Mouse (Mus musculus) frontal cortex, postnatal 36 days (tissue): ENCODE measurements around the gene St6galnac6.

ENCODE experiments used
- DNase-seq, 2 experiments: peaks; one replicate each; pipeline ENCODE4 v3.0.0; 2022; ENCODE audit warnings: low spot score in 2 of 2

Gene St6galnac6

DNA sequence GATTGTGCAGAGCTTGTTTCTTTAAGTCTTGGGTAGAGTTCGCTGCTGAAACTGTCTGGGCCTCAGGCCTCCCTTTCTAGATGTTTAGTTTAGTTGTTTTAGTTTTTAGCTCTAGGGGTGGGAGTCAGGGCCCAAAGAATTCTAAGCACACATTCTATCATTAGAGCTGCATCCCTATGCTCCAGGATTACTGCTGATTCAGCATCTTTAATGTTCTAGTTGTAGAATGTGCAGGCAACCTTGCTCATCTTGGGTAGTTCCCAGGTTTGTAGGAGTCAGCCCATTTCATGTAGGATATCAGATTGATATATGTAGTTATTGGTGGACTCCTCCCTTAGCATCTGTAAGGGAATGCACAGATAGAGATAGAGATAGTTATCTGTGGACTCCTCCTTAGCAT is 17.6 kb downstream of the St6galnac6 start:
- DNase-seq: no peak

GRCm38 (mm10) chr2:32617601-32618000 is 18.1 kb downstream of the St6galnac6 start:
- DNase-seq: no peak

DNA sequence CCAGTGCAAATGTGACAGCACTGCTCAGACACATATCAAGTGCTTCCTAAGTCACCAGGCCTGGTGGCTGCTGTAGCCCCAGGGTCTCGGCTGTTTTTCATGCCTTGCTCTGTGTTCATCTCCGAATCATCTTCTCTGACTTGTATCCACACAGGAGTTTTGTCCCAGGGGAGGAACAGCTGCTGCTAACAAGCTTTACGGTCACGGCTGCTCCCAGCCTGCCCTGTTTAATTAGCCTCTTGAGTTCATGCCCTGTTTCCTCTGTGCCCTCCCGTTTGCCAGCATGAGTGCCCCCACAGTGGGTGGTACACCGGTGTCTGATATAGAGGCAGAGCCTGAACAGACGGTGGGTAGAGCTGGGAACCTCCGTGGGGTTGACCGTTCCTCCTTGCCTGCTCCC is 18.5 kb downstream of the St6galnac6 start:
- no peak for DNase-seq

GRCm38 (mm10) chr2:32620682-32621516 is 21.4 kb downstream of the St6galnac6 start:
- no peak for DNase-seq

GRCm38 (mm10) chr2:32621517-32621859 is 22.0 kb downstream of the St6galnac6 start, which contains the start of gene Ak1:
Gene Ak1 (plus strand): TSS chr2:32621758.
- no peak for DNase-seq

DNA sequence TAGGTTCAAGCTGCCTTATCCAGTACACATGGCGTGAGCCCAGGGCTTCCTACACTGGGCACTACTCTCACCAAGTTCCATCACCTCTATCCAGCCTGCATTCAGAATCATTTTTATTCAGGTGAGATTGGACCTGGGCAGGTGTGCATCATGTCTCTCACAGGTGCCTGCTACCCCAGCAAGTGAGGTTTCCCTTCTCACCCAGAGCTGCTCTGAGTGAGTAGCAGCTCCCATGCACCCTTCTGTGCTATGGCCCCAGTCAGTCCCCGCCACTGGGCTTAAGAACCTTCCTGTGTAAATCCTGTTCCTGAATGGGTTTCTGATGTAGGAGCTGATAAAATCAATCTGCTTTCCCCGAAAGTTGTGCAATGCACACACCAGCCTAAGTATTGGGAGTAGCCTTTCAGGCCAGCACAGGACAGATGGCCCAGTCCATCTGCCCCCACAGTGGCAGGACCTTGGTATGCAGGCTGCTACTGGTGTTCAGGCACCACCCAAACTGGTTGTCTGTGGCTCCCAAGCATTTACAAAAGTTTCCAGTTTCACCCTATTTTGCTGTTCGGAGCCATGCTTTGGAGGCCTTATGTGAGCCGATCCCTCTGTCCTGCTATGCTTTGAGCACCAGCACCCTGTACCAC is 24.7 kb downstream of the St6galnac6 start:
- no peak for DNase-seq

- DNase-seq: peak; percentile 92
These were observed 25.8 kb downstream of the St6galnac6 start for GRCm38 (mm10) chr2:32625212-32625872.

- DNase-seq: peak; percentile 73 to 77
These were observed 26.6 kb downstream of the St6galnac6 start for GRCm38 (mm10) chr2:32625873-32626694.

GRCm38 (mm10) chr2:32627266-32628043 is 27.9 kb downstream of the St6galnac6 start:
- DNase-seq: peak in 1 of 2 experiments; percentile 28

GRCm38 (mm10) chr2:32628044-32628550 is 28.6 kb downstream of the St6galnac6 start:
- DNase-seq: no peak

DNA sequence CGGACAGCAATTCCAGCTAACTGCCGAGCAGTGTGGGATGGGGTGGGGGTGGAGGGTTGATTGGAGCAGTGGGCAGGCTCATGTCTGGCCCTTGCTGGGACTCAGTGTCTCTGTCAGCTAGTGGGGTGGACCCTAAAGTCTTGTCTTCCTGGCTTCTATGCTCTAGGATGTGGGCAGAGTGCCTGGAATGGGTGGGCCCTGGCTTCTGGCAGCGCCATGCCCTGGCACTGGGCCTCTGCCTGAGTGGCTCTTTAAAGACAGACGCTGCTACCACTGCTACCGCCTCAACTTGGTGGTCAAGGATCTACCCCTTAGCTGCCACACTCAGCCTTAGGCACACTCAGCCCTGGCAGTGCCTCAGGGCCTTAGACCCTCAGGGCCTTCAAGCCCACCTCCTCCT is 29.2 kb downstream of the St6galnac6 start:
- peak; percentile 70 to 78 for DNase-seq

- DNase-seq: peak; percentile 51 to 53
These were observed 29.9 kb downstream of the St6galnac6 start for GRCm38 (mm10) chr2:32629276-32629976.

DNA sequence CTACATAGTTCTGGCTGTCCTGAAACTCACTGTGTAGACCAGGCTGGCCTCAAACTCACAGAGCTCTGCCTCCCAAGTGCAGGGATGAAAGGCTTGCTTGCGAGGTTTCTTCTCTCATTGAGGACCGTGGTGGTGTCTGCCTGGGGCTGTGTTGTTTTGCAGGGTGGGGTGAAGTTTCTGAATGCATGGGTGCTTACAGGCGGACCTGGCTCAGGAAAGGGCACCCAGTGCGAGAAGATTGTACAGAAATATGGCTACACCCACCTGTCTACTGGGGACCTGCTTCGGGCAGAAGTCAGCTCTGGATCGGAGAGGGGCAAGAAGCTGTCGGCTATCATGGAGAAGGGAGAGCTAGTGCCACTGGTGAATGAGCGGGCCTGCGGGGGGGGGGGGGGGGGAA is 30.5 kb downstream of the St6galnac6 start:
- DNase-seq: no peak

DNA sequence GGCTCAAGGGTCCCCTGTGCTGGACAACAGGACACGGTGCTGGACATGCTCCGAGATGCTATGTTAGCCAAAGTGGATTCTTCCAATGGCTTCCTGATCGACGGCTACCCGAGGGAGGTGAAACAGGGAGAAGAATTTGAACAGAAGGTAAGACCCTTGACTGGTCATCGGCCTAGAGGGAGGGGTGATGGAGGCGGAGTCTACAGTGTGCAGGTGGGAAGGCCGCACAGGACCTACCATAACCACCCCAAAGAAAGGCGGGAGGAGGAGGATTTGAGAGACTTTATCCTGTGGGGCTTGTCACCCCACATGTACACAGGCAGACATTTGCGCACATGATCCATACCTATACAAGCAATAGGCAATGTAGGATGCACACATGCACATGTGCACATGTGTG is 31.5 kb downstream of the St6galnac6 start:
- no peak for DNase-seq

DNA sequence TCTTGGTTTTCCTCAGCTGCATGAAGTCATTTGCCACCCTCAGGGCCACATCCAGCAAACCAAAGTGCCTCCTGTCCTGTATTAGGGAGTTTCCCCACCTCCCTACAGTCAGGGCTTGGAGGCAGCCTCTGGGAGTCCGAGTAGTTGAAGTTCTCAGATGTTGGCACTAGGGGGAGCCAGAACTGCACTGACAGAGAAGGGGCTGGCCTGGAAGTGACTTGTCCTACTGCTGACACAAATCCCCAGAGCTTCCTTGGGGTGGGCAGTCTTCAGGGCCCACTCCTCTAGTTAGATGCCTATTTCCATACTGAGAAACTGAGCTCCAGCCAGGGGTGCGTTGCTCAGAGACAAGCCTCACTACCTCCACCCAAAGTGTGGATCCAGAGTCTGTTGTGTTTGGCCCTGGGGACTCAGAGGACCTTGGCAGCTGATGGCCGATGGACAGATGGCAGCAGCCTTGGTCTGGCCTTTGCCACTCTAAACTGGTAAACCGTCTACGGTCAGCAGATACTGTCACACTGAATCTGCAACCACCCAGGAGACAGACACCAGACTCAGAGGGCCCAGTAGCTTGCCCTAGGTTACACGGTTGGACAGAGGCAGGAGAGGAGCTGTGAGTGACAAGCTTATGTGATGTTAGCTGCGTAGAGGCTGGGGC is 32.4 kb downstream of the St6galnac6 start:
- DNase-seq: peak; percentile 73 to 74

DNA sequence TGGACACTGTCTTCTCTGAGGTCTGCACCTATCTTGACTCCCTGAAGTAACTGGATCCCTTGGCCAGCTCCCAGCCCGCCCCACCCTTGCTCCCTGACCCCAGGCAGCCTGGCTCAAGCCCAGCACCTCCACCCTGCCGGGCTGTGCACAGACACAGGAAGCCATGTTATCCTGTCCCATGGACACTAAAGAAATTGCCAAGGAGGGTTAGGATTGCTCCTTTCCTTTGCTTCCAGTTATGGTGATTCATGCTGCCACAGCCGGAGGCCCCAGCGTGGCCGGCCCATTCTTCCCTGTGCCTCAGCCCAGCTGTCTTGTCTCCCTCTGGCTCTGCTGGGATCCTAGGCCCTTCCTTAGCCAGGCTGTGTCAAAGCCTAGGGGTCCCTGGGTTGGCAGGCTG is 34.2 kb downstream of the St6galnac6 start:
- no peak for DNase-seq

DNA sequence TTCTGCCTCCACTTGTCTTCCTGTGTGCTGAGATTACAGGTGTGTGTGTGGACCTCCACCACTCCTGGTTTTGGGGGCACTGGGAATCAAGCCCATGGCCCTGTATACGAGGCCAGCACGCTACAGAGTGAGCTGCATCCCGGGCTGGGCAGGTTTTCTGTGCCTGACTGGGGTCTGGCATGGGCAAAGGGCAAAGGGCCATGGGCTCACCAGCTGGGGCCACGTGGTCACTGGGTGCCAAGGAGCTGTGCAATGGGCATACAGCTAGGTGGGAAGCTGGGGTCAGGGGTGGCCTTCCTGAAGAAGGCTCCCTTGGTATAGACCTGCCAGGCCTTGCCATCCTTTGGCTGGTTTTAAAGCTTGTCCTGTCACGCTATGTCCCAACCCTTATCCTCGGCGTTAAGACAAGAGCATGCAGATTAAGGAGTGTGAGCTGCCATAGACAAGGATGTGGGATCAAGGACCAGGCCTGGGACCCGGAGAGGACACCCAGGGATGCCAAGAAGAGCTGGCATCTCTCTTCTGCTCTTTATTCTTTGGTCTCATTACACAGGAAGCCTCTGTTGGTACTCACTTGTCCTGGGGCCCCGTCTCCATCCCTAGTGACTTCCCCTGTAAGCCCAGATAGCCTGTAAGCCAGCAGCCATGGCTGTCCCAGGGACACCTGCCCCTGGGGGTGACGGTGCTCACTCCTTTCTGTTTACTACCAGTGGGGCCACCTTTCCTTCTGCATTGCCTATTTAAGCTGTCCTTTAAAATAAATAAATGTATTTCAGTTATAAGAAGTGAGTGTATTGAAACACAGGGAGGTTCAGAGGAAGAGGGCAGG is 35.0 kb downstream of the St6galnac6 start:
- DNase-seq: no peak

DNA sequence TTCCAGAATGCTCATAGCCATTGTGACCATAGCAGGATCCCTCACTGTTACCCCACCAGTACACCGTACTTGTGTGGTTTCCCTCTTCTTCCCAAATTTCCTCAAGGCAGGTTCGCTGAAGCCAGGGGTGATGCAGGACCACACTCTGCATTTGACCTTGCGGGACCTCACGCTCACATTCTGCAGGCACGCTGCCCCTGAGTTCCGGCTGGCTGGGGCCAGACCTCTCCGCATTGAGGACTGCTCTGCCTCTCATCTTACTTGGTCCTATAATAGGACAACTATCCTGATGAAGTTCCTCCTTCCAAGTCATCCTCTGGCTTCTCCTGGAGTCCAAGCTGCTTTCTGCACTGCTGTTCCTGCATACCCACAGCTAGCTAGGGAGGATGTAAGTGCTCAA is 37.1 kb downstream of the St6galnac6 start:
- no peak for DNase-seq

DNA sequence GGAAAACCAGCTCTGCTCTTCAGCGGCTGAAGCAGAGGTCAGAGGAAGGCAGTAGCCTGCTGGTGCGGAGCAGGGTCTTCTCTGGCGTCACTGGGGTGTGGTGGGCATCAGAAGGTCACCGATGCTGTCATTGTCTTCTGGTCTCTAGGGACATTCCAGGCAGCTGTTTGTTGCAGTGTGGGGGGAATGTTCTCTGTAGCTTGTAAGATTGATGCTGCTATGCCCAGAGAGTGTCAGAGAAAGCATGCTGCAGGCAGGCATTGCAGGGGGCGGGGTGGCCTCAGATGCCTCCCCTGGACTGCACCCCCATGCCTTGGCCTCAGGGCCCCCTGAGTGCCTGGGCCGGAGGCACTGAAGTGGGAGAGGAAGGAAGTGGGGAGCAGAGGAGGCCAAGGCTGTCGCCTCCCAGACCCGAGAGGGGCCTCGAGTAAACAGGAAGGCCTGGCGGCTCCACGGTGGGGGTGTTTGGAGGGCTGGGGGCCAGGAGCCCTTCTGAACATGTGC is 38.3 kb downstream of the St6galnac6 start:
- no peak for DNase-seq
